Mouse (Mus musculus): ENCODE data around the gene Ifnz. TPM values are rescaled to one million over a fixed set of nuclear protein-coding genes. Genes with fewer than 3 reads are reported as not detected.
"Not testable (repeated sequence)": the region's sequence is repeated elsewhere in the genome, so short reads cannot be mapped to it uniquely, and the experiment has no call there.

Ifnz gene
- total and polyA plus RNA-seq, 2 experiments from 2014 or later: 0.33 TPM; not detected in 1

DNA sequence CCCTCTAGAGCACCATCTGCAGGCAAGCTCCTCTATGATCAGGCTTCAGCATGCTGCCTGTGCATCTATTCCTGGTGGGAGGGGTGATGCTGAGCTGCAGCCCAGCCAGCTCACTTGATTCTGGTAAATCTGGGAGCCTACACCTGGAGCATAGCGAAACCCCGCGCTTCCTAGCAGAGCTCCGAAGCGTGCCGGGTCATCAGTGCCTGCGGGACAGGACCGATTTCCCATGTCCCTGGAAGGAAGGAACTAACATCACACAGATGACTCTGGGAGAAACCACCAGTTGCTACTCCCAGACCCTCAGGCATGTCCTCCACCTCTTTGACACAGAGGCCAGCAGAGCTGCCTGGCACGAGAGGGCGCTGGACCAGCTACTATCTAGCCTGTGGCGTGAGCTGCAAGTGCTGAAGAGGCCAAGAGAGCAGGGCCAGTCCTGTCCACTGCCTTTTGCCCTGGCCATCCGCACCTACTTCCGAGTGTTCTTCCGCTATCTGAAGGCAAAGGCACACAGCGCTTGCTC lies 27.1 kb upstream of the Ifnz start, which contains the start of gene Gm13271:
Gene Gm13271, plus strand, starts transcription at position 51 of the 523 bp plus-strand sequence.
- H3K4me2 ChIP-seq (ENCODE audit: low read depth); H3K9ac ChIP-seq; H3K36me3 ChIP-seq (ENCODE audit: insufficient read depth); H3K9me3 ChIP-seq (ENCODE audit: low read length); ATAC-seq; H3K4me1 ChIP-seq (ENCODE audit: insufficient read depth); H3K27me3 ChIP-seq (ENCODE audit: insufficient read depth, low read length); H3K4me3 ChIP-seq (ENCODE audit: low read depth, low read length); H3K27ac ChIP-seq (ENCODE audit: low read depth, low read length); DNase-seq: not testable (repeated sequence)
- WGBS: 83% methylated on average over 14 of the region's 15 CpGs
- TF ChIP-seq CTCF (IDR thresholded peaks at IDR 0.05; ENCODE audit: low read depth): 0 out of 2 replicates have a peak, but pooled peaks have one; percentile 9

DNA sequence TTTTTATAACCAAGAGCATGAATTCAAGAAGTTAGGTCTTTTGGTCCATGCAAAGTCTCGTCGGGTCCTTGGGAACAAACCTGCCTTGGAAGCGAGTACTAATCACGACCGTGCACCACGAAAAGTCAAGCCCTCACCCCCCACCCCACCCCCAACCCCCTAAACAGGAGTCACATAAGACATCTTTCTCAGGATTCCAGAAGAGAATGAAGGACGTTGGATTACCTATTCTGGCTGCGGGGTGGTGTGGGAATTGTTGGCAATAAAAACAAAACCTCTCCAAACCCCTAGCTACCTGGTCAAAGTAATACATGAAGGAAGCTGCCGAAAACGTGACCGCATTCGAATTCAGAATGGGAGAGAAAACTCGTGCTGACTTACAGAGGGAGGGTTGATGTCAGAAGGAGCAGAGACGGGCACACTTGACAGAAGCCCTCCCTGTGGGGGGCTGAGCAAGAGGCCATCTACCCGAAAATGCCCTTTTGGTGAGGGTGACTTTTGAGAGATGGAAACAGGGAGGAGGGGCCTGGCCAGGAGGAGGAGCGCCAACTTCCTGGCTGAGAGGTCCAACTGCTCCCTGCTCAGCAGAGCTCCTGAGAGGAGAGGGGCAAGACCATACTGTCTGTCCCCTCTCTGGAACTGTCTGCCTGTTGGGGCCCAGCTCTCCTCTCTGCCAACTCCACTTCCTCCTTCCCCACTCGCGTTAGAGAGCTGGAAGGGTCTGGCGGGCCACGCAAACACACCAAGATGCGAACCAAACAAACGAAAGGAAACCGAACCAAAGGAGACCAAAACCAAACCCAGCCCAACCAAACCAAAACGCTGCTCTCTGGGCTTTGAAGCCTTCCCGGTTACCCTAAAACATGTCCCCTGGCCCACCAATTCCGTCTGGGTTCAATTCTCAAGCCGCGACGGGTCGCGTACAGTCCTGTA lies 25.1 kb upstream of the Ifnz start:
- H3K36me3 ChIP-seq (ENCODE audit: insufficient read depth); H3K9me3 ChIP-seq (ENCODE audit: low read length); H3K4me1 ChIP-seq (ENCODE audit: insufficient read depth); ATAC-seq; H3K27me3 ChIP-seq (ENCODE audit: insufficient read depth, low read length): not testable (repeated sequence)
- peak; percentile 27 for DNase-seq
- Histone ChIP-seq H3K9ac (peak overlapping the region; percentile 39; the same call in 1 of the 2 replicates), H3K4me3 (ENCODE audit: low read depth, low read length) (peak overlapping the region; percentile 40), H3K4me2 (ENCODE audit: low read depth) (peak overlapping the region; percentile 75), H3K27ac (ENCODE audit: low read depth, low read length) (peak overlapping the region; percentile 35; the same call in 1 of the 2 replicates)
- WGBS: 11% methylated on average over 28 of the region's 31 CpGs

- TF ChIP-seq CTCF (IDR thresholded peaks at IDR 0.05; ENCODE audit: low read depth): peak; percentile 77
- Histone ChIP-seq H3K4me2 (ENCODE audit: low read depth) (peak overlapping the region; percentile 75), H3K4me3 (ENCODE audit: low read depth, low read length) (peak overlapping the region; percentile 40), H3K27ac (ENCODE audit: low read depth, low read length) (peak overlapping the region; percentile 35; the same call in 1 of the 2 replicates), H3K9ac (peak overlapping the region; percentile 39; the same call in 1 of the 2 replicates)
- DNase-seq (peak; percentile 85), ATAC-seq (peak; percentile 100)
- not testable (repeated sequence) for H3K27me3 ChIP-seq (ENCODE audit: insufficient read depth, low read length); H3K4me1 ChIP-seq (ENCODE audit: insufficient read depth); H3K36me3 ChIP-seq (ENCODE audit: insufficient read depth); H3K9me3 ChIP-seq (ENCODE audit: low read length)
- under 1% methylated on average over 21 of the region's 21 CpGs for WGBS
These were observed 24.3 kb upstream of the Ifnz start for GRCm38 (mm10) chr4:88757628-88758031.

- ATAC-seq: not testable (repeated sequence)
These were observed 23.2 kb upstream of the Ifnz start for GRCm38 (mm10) chr4:88758751-88759150.

DNA sequence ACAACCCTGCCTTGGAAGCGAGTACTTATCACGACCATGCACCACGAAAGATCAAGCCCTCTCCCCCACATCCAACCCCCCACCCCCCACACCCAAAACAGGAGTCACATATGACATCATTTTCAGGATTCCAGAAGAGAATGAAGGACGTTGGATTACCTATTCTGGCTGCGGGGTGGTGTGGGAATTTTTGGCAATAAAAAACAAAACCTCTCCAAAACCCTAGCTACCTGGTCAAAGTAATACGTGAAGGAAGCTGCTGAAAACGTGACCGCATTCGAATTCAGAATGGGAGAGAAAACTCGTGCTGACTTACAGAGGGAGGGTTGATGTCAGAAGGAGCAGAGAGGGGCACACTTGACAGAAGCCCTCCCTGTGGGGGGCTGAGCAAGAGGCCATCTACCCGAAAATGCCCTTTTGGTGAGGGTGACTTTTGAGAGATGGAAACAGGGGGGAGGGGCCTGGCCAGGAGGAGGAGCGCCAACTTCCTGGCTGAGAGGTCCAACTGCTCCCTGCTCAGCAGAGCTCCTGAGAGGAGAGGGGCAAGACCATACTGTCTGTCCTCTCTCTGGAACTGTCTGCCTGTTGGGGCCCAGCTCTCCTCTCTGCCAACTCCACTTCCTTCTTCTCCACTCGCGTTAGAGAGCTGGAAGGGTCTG lies 22.2 kb upstream of the Ifnz start, which contains the start of gene Gm13283:
Gene Gm13283, plus strand, starts transcription at position 510 of the 659 bp plus-strand sequence.
- not testable (repeated sequence) for H3K4me1 ChIP-seq (ENCODE audit: insufficient read depth); H3K9me3 ChIP-seq (ENCODE audit: low read length); H3K27ac ChIP-seq (ENCODE audit: low read depth, low read length); H3K9ac ChIP-seq; H3K27me3 ChIP-seq (ENCODE audit: insufficient read depth, low read length); H3K36me3 ChIP-seq (ENCODE audit: insufficient read depth); ATAC-seq; DNase-seq
- peak within 1 kb of the TSS; percentile 62 for H3K4me2 ChIP-seq (ENCODE audit: low read depth)
- WGBS: 34% methylated on average over 8 of the region's 14 CpGs
- H3K4me3 ChIP-seq (ENCODE audit: low read depth, low read length): peak within 1 kb of the TSS; percentile 27

More at GRCm38 (mm10) chr4:88758751-88759150, 23.2 kb upstream of the Ifnz start:
- not testable (repeated sequence) for H3K9ac ChIP-seq; H3K4me2 ChIP-seq (ENCODE audit: low read depth); H3K4me1 ChIP-seq (ENCODE audit: insufficient read depth); H3K36me3 ChIP-seq (ENCODE audit: insufficient read depth); DNase-seq; H3K27ac ChIP-seq (ENCODE audit: low read depth, low read length); H3K27me3 ChIP-seq (ENCODE audit: insufficient read depth, low read length); H3K4me3 ChIP-seq (ENCODE audit: low read depth, low read length); H3K9me3 ChIP-seq (ENCODE audit: low read length)
- 92% methylated on average over 9 of the region's 9 CpGs for WGBS

GRCm38 (mm10) chr4:88760431-88760830 lies 21.5 kb upstream of the Ifnz start:
- H3K4me3 ChIP-seq (ENCODE audit: low read depth, low read length): peak overlapping the region; percentile 27
- H3K9me3 ChIP-seq (ENCODE audit: low read length); H3K36me3 ChIP-seq (ENCODE audit: insufficient read depth); H3K27me3 ChIP-seq (ENCODE audit: insufficient read depth, low read length); ATAC-seq; H3K27ac ChIP-seq (ENCODE audit: low read depth, low read length); H3K9ac ChIP-seq; H3K4me1 ChIP-seq (ENCODE audit: insufficient read depth): not testable (repeated sequence)
- peak; percentile 51 for DNase-seq
- peak overlapping the region; percentile 62 for H3K4me2 ChIP-seq (ENCODE audit: low read depth)
- 0% methylated on average over 17 of the region's 28 CpGs for WGBS
- TF ChIP-seq CTCF (IDR thresholded peaks at IDR 0.05; ENCODE audit: low read depth): peak; percentile 62

- 59% methylated on average over 6 of the region's 8 CpGs for WGBS
- not testable (repeated sequence) for H3K36me3 ChIP-seq (ENCODE audit: insufficient read depth)
These were observed 20.2 kb upstream of the Ifnz start for GRCm38 (mm10) chr4:88761776-88762175.

DNA sequence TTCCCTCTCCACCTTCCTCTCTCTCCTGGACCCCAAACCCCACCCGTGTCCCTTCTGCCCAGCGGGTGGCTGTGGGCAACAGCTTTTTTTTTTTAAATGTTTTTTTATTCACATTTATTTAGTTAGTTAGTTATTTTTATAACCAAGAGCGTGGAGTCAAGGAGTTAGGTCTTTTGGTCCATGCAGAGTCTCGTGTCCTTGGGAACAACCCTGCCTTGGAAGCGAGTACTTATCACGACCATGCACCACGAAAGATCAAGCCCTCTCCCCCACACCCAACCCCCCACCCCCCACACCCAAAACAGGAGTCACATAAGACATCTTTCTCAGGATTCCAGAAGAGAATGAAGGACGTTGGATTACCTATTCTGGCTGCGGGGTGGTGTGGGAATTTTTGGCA lies 19.6 kb upstream of the Ifnz start:
- not testable (repeated sequence) for H3K4me1 ChIP-seq (ENCODE audit: insufficient read depth); H3K4me2 ChIP-seq (ENCODE audit: low read depth); H3K27ac ChIP-seq (ENCODE audit: low read depth, low read length); H3K9me3 ChIP-seq (ENCODE audit: low read length); H3K27me3 ChIP-seq (ENCODE audit: insufficient read depth, low read length); H3K9ac ChIP-seq; ATAC-seq; H3K36me3 ChIP-seq (ENCODE audit: insufficient read depth); DNase-seq; H3K4me3 ChIP-seq (ENCODE audit: low read depth, low read length)
- 60% methylated on average over 8 of the region's 9 CpGs for WGBS

More at GRCm38 (mm10) chr4:88761776-88762175, 20.2 kb upstream of the Ifnz start:
- not testable (repeated sequence) for DNase-seq; H3K4me3 ChIP-seq (ENCODE audit: low read depth, low read length); H3K4me1 ChIP-seq (ENCODE audit: insufficient read depth); H3K27ac ChIP-seq (ENCODE audit: low read depth, low read length); H3K27me3 ChIP-seq (ENCODE audit: insufficient read depth, low read length); H3K9me3 ChIP-seq (ENCODE audit: low read length); H3K4me2 ChIP-seq (ENCODE audit: low read depth); ATAC-seq; H3K9ac ChIP-seq

All from forebrain, postnatal 0 days (tissue).